Mouse (Mus musculus) limb, embryonic 14.5 days (tissue): Measurements from ENCODE around the gene Rsg1. TPM values are rescaled to one million over a fixed set of nuclear protein-coding genes. Genes with fewer than 3 reads are reported as not detected.

ENCODE experiments used
- ATAC-seq: fragments of 200-750 bp; cut with Nextera tagmentation; 2 replicates; pipeline ENCODE4 v1.8.0; 2017; ENCODE audit warnings: low read depth, moderate number of reproducible peaks, moderate TSS enrichment; ENCODE audit not compliant: low FRiP score
- DNase-seq: peaks from one replicate; pipeline ENCODE4 v3.0.0-alpha.2; 2015; ENCODE audit warnings: low spot score
- H3K27ac ChIP-seq: fragments of 300-500 bp; sonication (generic); replicated peaks from 2 replicates; pipeline ENCODE4 v1.5.1; 2014; ENCODE audit warnings: low read depth, mild to moderate bottlenecking, low read length, moderate library complexity, mixed read lengths
- H3K27me3 ChIP-seq: fragments of 300-500 bp; sonication (generic); 2 replicates; pipeline ENCODE4 v1.6.1; 2014; ENCODE audit warnings: low read length, mixed read lengths; ENCODE audit not compliant: control insufficient read depth, insufficient read depth
- H3K36me3 ChIP-seq: fragments of 300-500 bp; sonication (generic); 2 replicates; pipeline ENCODE4 v1.6.1; 2014; ENCODE audit warnings: mild to moderate bottlenecking, low read length, moderate library complexity, mixed read lengths; ENCODE audit not compliant: control insufficient read depth, insufficient read depth
- H3K4me1 ChIP-seq: fragments of 300-500 bp; sonication (generic); 2 replicates; pipeline ENCODE4 v1.6.1; 2014; ENCODE audit warnings: antibody characterized with exemption, low read length, mixed read lengths; ENCODE audit not compliant: control insufficient read depth, insufficient read depth
- H3K4me2 ChIP-seq: fragments of 300-500 bp; sonication (generic); replicated peaks from 2 replicates; pipeline ENCODE4 v1.6.1; 2014; ENCODE audit warnings: low read depth, mild to moderate bottlenecking, low read length, moderate library complexity; ENCODE audit not compliant: severe bottlenecking
- H3K4me3 ChIP-seq: fragments of 300-500 bp; sonication (generic); replicated peaks from 2 replicates; pipeline ENCODE4 v1.5.1; 2014; ENCODE audit warnings: low read length
- H3K9ac ChIP-seq: fragments of 300-500 bp; sonication (generic); 2 replicates; pipeline ENCODE4 v1.6.1; 2014; ENCODE audit warnings: mild to moderate bottlenecking, low read depth, low read length, moderate library complexity; ENCODE audit not compliant: severe bottlenecking
- H3K9me3 ChIP-seq: fragments of 300-500 bp; sonication (generic); 2 replicates; pipeline ENCODE4 v1.6.1; 2016; ENCODE audit warnings: low read length; ENCODE audit not compliant: control insufficient read depth
- POLR2A ChIP-seq: fragments of 200-500 bp; IDR thresholded peaks from 2 replicates; pipeline ENCODE4 v1.8.0; 2012; ENCODE audit warnings: inconsistent platforms, mild to moderate bottlenecking, moderate library complexity, borderline replicate concordance; ENCODE audit not compliant: insufficient read depth, insufficient read length; ENCODE audit errors: extremely low read depth
- WGBS: fragments of 180-500 bp; shearing (Covaris S2); extraction: QIAGEN DNeasy Blood & Tissue Kit; methylation state at CpG from one replicate; pipeline ENCODE4 v1.1.7; 2014; 5-methylcytosine and 5-hydroxymethylcytosine counted together
- polyA plus RNA-seq, 2 experiments: library from polyadenylated mRNA; depleted of rRNA in 1 of 2; stranded (reverse) in 1 of 2; unstranded in 1 of 2; fragments of >200 nt; fragmentation: Nextera tagmentation in 1 of 2; extraction: Ambion mirVana in 1 of 2; gene quantifications; 2 replicates each; pipeline versions ENCODE4 v1.2.1 to v1.2.3; 2012 to 2014

Gene Rsg1
- polyA plus RNA-seq, 2 experiments, result 3.6 to 5.5 TPM

DNA sequence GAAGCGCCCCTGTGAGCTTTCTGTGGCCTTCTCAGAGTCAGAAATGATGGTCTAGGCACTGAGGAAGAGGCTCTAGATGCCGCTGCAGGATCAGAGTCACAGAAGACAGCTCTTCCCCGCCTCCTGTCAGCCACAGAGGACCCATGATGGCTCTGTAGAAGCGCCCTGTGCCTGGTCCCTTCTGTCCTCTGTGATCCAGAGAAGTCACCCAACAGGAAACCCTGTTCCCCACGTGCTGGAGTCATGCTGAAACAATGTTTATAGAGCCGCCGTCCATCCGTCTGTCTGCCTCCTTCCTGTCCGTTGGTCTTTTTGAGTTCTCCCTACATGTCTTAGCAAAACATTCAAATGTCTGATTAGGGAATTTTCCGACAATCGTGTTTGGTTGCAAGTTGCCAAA, 12.8 kb upstream of the Rsg1 start:
- Histone ChIP-seq H3K4me2 (no peak overlapping the region), H3K4me1 (no peaks in the 10 kb centered on the region), H3K27ac (no peak overlapping the region), H3K36me3 (peaks cover 76% of the 10 kb centered on the region), H3K9ac (no peak overlapping the region), H3K27me3 (no peaks in the 10 kb centered on the region), H3K9me3 (no peaks in the 10 kb centered on the region), H3K4me3 (no peak overlapping the region)
- TF ChIP-seq POLR2A, result no peak
- DNase-seq (no peak), ATAC-seq (no peak)
- 82% methylated on average over 11 of the region's 11 CpGs for WGBS

DNA sequence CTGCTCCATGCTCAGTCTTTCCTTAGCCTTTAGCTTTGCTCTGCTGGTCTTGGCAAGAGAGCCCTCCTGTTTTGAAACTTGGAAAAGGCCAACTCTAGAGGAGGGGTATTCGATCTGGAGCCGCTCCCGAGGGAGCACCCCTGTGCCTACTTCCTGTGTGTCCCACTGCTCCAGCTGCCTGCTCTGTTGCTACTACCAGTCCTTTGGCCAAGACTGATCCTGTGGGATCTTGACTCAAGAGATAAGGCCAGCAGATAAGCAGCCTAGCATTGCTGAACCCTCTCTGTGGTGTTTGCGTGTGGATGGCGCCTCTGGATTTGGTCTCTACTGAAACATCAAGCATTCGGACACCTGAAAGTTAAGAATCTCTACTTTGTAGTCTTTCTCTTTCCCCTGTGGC, 11.6 kb upstream of the Rsg1 start:
- Histone ChIP-seq H3K4me2 (no peak overlapping the region), H3K27me3 (no peaks in the 10 kb centered on the region), H3K36me3 (peaks cover 63% of the 10 kb centered on the region), H3K27ac (no peak overlapping the region), H3K9ac (no peak overlapping the region), H3K4me1 (no peaks in the 10 kb centered on the region), H3K9me3 (no peaks in the 10 kb centered on the region), H3K4me3 (no peak overlapping the region)
- WGBS, result 95% methylated on average over 6 of the region's 6 CpGs
- no peak for TF ChIP-seq POLR2A
- no peak for DNase-seq
- ATAC-seq, result no peak

DNA sequence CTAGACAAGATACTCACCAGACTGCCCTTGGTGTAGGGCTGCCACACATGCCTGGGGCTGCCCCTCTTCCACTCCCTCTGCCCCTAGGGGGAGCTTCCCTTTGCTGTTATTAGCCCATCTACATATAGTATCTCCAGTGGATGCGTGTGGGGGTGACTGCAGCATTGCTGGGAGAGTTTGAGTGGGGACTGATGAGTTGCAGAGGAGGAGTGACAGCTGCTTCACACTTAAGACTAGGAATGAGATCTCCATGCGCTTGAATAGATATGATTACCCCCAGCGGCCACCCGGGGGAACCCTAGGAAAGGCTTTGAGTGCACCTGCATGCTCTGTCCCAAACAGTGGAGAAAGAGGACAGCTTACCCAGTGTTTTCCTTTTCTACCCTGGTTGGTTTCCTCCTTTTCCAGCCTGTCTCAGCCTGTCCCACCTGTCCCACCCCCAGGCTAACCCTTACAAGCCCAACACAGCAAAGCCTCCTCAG, 9.1 kb upstream of the Rsg1 start:
- no peak for TF ChIP-seq POLR2A
- Histone ChIP-seq H3K36me3 (peaks cover 40% of the 10 kb centered on the region), H3K4me1 (no peaks in the 10 kb centered on the region), H3K27me3 (no peaks in the 10 kb centered on the region), H3K9ac (no peak overlapping the region), H3K9me3 (no peaks in the 10 kb centered on the region), H3K4me2 (no peak overlapping the region), H3K4me3 (no peak overlapping the region), H3K27ac (no peak overlapping the region)
- WGBS, result 68% methylated on average over 4 of the region's 4 CpGs
- 0 out of 2 replicates have a peak, but pooled peaks have one; percentile 19 for ATAC-seq
- no peak for DNase-seq

GRCm38 (mm10) chr4:141207081-141207480, 6.7 kb upstream of the Rsg1 start:
- H3K27me3 ChIP-seq, result no peaks in the 10 kb centered on the region
- no peak overlapping the region for H3K27ac ChIP-seq
- no peak overlapping the region for H3K4me3 ChIP-seq
- H3K4me2 ChIP-seq, result no peak overlapping the region
- H3K9ac ChIP-seq, result no peak overlapping the region
- 0 out of 2 replicates have a peak, but pooled peaks cover 3% of the 10 kb centered on the region for H3K4me1 ChIP-seq
- ATAC-seq (no peak), DNase-seq (no peak)
- 84% methylated on average over 5 of the region's 5 CpGs for WGBS
- H3K9me3 ChIP-seq, result no peaks in the 10 kb centered on the region
- H3K36me3 ChIP-seq, result peaks cover 21% of the 10 kb centered on the region
- no peak for TF ChIP-seq POLR2A

DNA sequence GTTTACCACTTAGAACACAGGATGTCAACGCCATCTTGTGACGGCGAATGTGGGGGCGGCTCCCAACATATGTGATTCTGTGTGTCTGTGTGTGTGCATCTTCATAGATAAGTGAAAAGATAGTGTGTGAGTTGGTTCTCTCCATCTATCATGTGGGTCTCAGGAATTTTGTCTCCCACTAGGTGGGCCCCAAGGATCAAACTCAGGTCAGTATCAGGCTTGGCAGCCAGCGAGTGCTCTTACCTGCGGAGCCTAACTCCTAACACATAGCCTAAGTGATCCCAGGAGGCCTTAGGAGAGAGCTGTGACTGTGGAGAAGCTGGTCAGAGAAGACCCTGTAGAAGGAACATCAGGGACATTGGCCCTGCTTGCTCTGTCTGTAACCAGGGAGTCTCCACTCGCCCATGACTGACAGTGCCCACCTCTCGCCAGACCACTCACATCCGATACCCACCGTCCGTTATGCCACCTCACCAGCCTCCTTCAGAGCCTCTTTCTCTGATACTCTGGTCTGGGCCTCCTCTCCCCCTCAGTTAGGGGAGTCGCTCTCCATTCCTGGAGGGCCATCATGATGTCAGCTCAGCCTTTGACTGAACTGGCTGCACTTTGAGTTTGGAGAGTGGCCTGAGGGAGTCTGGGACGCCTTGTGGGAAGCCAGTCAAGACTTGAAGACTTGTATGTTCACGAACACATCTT, 3.1 kb upstream of the Rsg1 start:
- peak overlapping the region; percentile 45; the same call in 1 of the 2 replicates for H3K27ac ChIP-seq

More for the DNA sequence above, 3.1 kb upstream of the Rsg1 start:
- 57% methylated on average over 14 of the region's 14 CpGs for WGBS
- Histone ChIP-seq H3K9me3 (no peaks in the 10 kb centered on the region), H3K27me3 (no peaks in the 10 kb centered on the region), H3K4me2 (peak overlapping the region; percentile 41), H3K4me1 (peaks cover 11% of the 10 kb centered on the region; the same call in 1 of the 2 replicates), H3K36me3 (no peaks in the 10 kb centered on the region), H3K4me3 (peak overlapping the region; percentile 28), H3K9ac (no peak overlapping the region)
- ATAC-seq (peak; percentile 38), DNase-seq (no peak)
- TF ChIP-seq POLR2A, result no peak
